Mouse (Mus musculus): Measurements from ENCODE around the gene Trank1.

GRCm38 (mm10) chr9:111294911-111295310 lies 16.6 kb upstream of the Trank1 start:
- no peak for TF ChIP-seq EP300 (IDR thresholded peaks at IDR 0.05; ENCODE audit: low read length)
- no peak for TF ChIP-seq POLR2AphosphoS2 (IDR thresholded peaks at IDR 0.05; ENCODE audit: low read depth, low read length)
- no peak; the same call in 1 of the 2 replicates for TF ChIP-seq POLR2A (IDR thresholded peaks at IDR 0.05; ENCODE audit: low read depth, low read length)
- TF ChIP-seq ZC3H11A (IDR thresholded peaks at IDR 0.05; ENCODE audit: low read depth, low read length), result no peak
- no peak for TF ChIP-seq CTCF (conservative IDR thresholded peaks at IDR 0.05 in 1 of 2, IDR thresholded peaks at IDR 0.05 in 1 of 2; ENCODE audit: low read depth in 2 of 2, low read length in 2 of 2)
- no peak for TF ChIP-seq JUND (conservative IDR thresholded peaks at IDR 0.05; ENCODE audit: low read depth, low read length)
- TF ChIP-seq SIN3A (IDR thresholded peaks at IDR 0.05; ENCODE audit: low read length), result no peak
- TF ChIP-seq E2F4 (IDR thresholded peaks at IDR 0.05; ENCODE audit: insufficient replicate concordance, low read depth, low read length), result no peak
